Mouse (Mus musculus) embryonic facial prominence, embryonic 11.5 days (tissue): ENCODE measurements at regions not wholly inside any gene's neighbourhood (a gene's known extent, or its start where the extent isn't known, plus 50 kb on each side); places are given as distances from the start of the nearest gene placed in this dataset.

Experiments
- ATAC-seq: fragments of 200-750 bp; cut with Nextera tagmentation; replicated peaks from 2 replicates; pipeline ENCODE4 v1.8.0; 2017; ENCODE audit warnings: low read depth; ENCODE audit not compliant: insufficient number of reproducible peaks, low FRiP score, low TSS enrichment
- DNase-seq: peaks from one replicate; pipeline ENCODE4 v3.0.0-alpha.2; 2015; ENCODE audit warnings: low spot score
- H3K27ac ChIP-seq: fragments of 300-500 bp; sonication (generic); replicated peaks from 2 replicates; pipeline ENCODE4 v1.5.1; 2014; ENCODE audit warnings: mild to moderate bottlenecking, low read depth, low read length, control low read depth
- H3K27me3 ChIP-seq: fragments of 300-500 bp; sonication (generic); 2 replicates; pipeline ENCODE4 v1.6.1; 2014; ENCODE audit warnings: mild to moderate bottlenecking, low read length, moderate library complexity, mixed read lengths; ENCODE audit not compliant: control insufficient read depth, insufficient read depth
- H3K36me3 ChIP-seq: fragments of 300-500 bp; sonication (generic); replicated peaks from 2 replicates; pipeline ENCODE4 v1.6.1; 2014; ENCODE audit warnings: low read depth, mild to moderate bottlenecking, low read length, moderate library complexity, mixed read lengths; ENCODE audit not compliant: control insufficient read depth, insufficient read depth
- H3K4me1 ChIP-seq: fragments of 300-500 bp; sonication (generic); 2 replicates; pipeline ENCODE4 v1.6.1; 2014; ENCODE audit warnings: low read length, mixed read lengths; ENCODE audit not compliant: control insufficient read depth, insufficient read depth
- H3K4me2 ChIP-seq: fragments of 300-500 bp; sonication (generic); 2 replicates; pipeline ENCODE4 v1.6.1; 2014; ENCODE audit warnings: low read depth, mild to moderate bottlenecking, control low read depth, low read length, moderate library complexity
- H3K4me3 ChIP-seq: fragments of 300-500 bp; sonication (generic); 2 replicates; pipeline ENCODE4 v1.5.1; 2014; ENCODE audit warnings: low read depth, low read length, control low read depth
- H3K9ac ChIP-seq: fragments of 300-500 bp; sonication (generic); replicated peaks from 2 replicates; pipeline ENCODE4 v1.6.1; 2014; ENCODE audit warnings: mild to moderate bottlenecking, control low read depth, low read length
- H3K9me3 ChIP-seq: fragments of 300-500 bp; sonication (generic); replicated peaks from 2 replicates; pipeline ENCODE4 v1.6.1; 2016; ENCODE audit warnings: mild to moderate bottlenecking, low read length, inconsistent platforms, mixed read lengths; ENCODE audit not compliant: control insufficient read depth
- WGBS: fragments of 180-500 bp; shearing (Covaris S2); extraction: QIAGEN DNeasy Blood & Tissue Kit; methylation state at CpG from one replicate; pipeline ENCODE4 v1.1.7; 2014; 5-methylcytosine and 5-hydroxymethylcytosine counted together

- Histone ChIP-seq H3K36me3 (no peaks in the 10 kb centered on the region), H3K4me2 (no peak overlapping the region), H3K27ac (no peak overlapping the region), H3K9ac (no peak overlapping the region), H3K9me3 (no peaks in the 10 kb centered on the region), H3K4me1 (no peaks in the 10 kb centered on the region), H3K27me3 (no peaks in the 10 kb centered on the region), H3K4me3 (no peak overlapping the region)
- WGBS, result 85% methylated on average over 13 of the region's 13 CpGs
- no peak for DNase-seq
- no peak for ATAC-seq
Measured at GRCm38 (mm10) chr17:83295526-83296238, 55.0 kb upstream of the Eml4 start.

DNA sequence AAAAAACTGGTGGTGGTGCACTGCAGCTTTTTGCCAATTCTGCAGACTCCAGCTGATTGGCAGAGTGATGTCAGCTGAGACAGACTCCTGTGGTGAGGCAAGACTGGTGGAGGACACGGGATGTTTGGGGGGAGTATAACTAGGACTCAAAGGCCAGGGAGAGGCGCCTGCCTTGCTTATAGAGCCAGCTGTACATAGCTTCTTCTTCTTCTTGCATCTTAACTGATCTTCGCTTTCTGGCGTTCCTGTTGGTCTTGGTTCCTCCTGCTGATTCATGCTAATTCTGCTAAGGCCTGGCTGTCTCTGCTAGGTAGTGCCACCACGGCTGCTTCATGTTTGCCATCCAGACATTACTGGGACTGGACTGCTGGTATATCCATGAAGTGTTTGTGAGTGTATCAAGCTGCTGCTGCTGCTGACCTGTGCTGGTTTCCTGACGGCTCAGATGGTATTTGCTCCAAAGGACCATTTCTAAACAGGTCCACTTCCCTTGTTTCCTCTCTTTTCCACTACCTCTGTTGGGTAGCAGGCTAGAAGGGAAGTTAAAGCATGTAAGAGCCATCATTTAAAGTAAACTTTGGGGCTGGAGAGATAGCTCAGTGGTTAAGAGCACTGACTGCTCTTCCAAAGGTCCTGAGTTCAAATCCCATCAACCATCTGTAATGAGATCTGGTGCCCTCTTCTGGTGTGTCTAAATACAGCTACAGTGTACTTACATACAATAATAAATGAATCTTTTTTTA lies 53.2 kb upstream of the Eml4 start:
- Histone ChIP-seq H3K4me2 (no peak overlapping the region), H3K4me1 (no peaks in the 10 kb centered on the region), H3K27ac (no peak overlapping the region), H3K4me3 (no peak overlapping the region), H3K9ac (no peak overlapping the region), H3K36me3 (no peaks in the 10 kb centered on the region), H3K9me3 (no peaks in the 10 kb centered on the region), H3K27me3 (no peaks in the 10 kb centered on the region)
- no peak for ATAC-seq
- 75% methylated on average over 6 of the region's 6 CpGs for WGBS
- no peak for DNase-seq
